Comparison of ENCODE assay signal across 8 mouse cellular contexts in the genomic region with DNA sequence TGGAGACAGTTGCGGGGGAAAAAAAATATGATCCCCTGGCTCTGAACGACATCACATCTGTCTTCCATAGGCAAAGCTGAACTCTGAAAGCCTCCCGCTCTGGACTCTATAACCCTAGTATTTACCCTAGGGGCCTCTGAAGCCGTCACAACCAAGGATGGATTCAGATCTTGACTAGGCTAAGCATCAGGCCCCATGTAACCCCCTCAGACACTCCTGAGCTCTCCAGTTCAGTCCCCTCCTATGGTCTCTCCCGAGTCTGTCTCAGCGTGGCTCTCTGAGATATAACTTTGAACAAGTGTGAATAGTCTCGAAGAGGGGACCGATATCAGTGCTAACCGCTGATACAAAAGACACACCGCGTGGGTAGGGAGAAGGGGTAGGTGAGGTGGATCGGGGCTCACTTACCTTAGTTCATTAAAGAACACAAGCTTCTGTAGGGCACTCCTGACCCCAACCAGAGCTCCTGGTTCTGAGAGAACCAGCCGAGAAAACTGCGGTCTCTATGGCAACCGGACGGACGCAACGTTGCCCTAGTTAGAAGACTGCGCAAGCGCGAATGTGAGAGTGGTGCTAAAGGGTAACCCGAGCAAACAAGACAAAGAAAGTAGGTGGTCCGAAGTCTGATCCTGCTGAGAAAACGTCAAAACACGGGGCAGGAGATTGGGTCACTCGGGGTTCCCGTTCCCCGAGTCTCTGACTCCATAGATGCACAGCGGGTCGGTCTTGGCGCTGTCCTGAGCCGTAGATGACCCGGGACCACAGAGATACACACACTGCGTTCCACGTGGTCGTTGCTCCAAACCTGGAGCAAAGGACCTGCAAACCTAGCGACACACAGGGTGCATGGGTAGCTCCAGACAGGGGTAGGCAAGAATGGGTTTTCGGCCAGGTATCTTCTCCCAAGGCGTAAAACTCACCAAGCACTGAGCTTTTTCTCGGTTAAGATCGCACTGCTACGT. TPM values are rescaled to one million over a fixed set of nuclear protein-coding genes. Genes with fewer than 3 reads are reported as not detected.
DNase-seq lines count a peak whose midpoint lies in the region; ATAC-seq and TF ChIP-seq lines count a peak whose summit lies in the region.

No protein-coding gene starts in this region.

- H3K9ac ChIP-seq in embryonic facial prominence, embryonic 15.5 days, result peak overlapping the region; percentile 39
- H3K9ac ChIP-seq in liver, embryonic 11.5 days (ENCODE audit: low read depth, low read length), result peak overlapping the region; percentile 44
- peak overlapping the region; percentile 46; the same call in 1 of the 2 replicates for H3K9ac ChIP-seq in midbrain, postnatal 0 days (replicated peaks; ENCODE audit: low read length, poor library complexity, severe bottlenecking)

- H3K4me2 ChIP-seq in embryonic facial prominence, embryonic 15.5 days (replicated peaks), result peak overlapping the region; percentile 88
- H3K4me2 ChIP-seq in liver, embryonic 11.5 days, result peak overlapping the region; percentile 76
- H3K4me2 ChIP-seq in midbrain, postnatal 0 days (ENCODE audit: low read depth, low read length, poor library complexity, severe bottlenecking), result peak overlapping the region; percentile 76

- no peaks in the 10 kb centered on the region for H3K27me3 ChIP-seq in embryonic facial prominence, embryonic 15.5 days
- no peaks in the 10 kb centered on the region for H3K27me3 ChIP-seq in liver, embryonic 11.5 days (replicated peaks; ENCODE audit: control insufficient read depth, insufficient read depth, low read length)
- H3K27me3 ChIP-seq in midbrain, postnatal 0 days (ENCODE audit: insufficient read depth, low read length), result no peaks in the 10 kb centered on the region

- no peak for ATAC-seq in embryonic facial prominence, embryonic 15.5 days (ENCODE audit: insufficient number of reproducible peaks, low FRiP score, low TSS enrichment, low read depth)
- peak; percentile 72 for ATAC-seq in liver, embryonic 11.5 days (replicated peaks; ENCODE audit: low FRiP score)
- ATAC-seq in midbrain, postnatal 0 days (ENCODE audit: low FRiP score), result peak; percentile 88

- peak overlapping the region; percentile 48 for H3K4me3 ChIP-seq in embryonic facial prominence, embryonic 15.5 days (replicated peaks)
- H3K4me3 ChIP-seq in liver, embryonic 11.5 days (ENCODE audit: low read depth, low read length), result peak overlapping the region; percentile 42
- peak overlapping the region; percentile 42 for H3K4me3 ChIP-seq in midbrain, postnatal 0 days (ENCODE audit: low read depth, low read length)

- H3K27ac ChIP-seq in embryonic facial prominence, embryonic 15.5 days (replicated peaks), result no peak overlapping the region
- H3K27ac ChIP-seq in liver, embryonic 11.5 days (ENCODE audit: low read depth, low read length), result no peak overlapping the region
- H3K27ac ChIP-seq in midbrain, postnatal 0 days (ENCODE audit: low read depth, low read length), result peak overlapping the region; percentile 13; the same call in 1 of the 2 replicates

- DNase-seq in urinary bladder, postnatal 25 days (ENCODE audit: low spot score), result peak; percentile 54
- DNase-seq in urinary bladder, adult 2 months (ENCODE audit: low spot score), result no peak
- DNase-seq in heart, postnatal 10 days, result peak; percentile 45 to 66
- peak; percentile 81 to 86 for DNase-seq in kidney, postnatal 25 days
- DNase-seq in liver, embryonic 11.5 days (ENCODE audit: low spot score), result peak; percentile 63
- DNase-seq in midbrain, postnatal 0 days (ENCODE audit: low spot score), result peak; percentile 94
- DNase-seq in telencephalon, adult 2 months (ENCODE audit: low read depth, low spot score), result peak; percentile 52

- 6% methylated on average over 42 of the region's 42 CpGs for WGBS in embryonic facial prominence, embryonic 15.5 days
- 12% methylated on average over 42 of the region's 42 CpGs for WGBS in liver, embryonic 11.5 days
- WGBS in midbrain, postnatal 0 days, result 7% methylated on average over 42 of the region's 42 CpGs

- H3K9me3 ChIP-seq in embryonic facial prominence, embryonic 15.5 days (replicated peaks), result no peaks in the 10 kb centered on the region
- H3K9me3 ChIP-seq in liver, embryonic 11.5 days (ENCODE audit: control insufficient read depth, low read length), result no peaks in the 10 kb centered on the region
- H3K9me3 ChIP-seq in midbrain, postnatal 0 days (ENCODE audit: low read length), result no peaks in the 10 kb centered on the region

- no peak for TF ChIP-seq CTCF in midbrain, postnatal 0 days (IDR thresholded peaks at IDR 0.05)

- H3K36me3 ChIP-seq in embryonic facial prominence, embryonic 15.5 days, result no peaks in the 10 kb centered on the region
- H3K36me3 ChIP-seq in liver, embryonic 11.5 days (ENCODE audit: control insufficient read depth, insufficient read depth, low read length), result no peaks in the 10 kb centered on the region
- no peaks in the 10 kb centered on the region for H3K36me3 ChIP-seq in midbrain, postnatal 0 days (ENCODE audit: insufficient read depth, low read length)

- intact Hi-C loops in heart, postnatal 10 days (cut with DNase I), result no loop called here

- H3K4me1 ChIP-seq in embryonic facial prominence, embryonic 15.5 days, result peaks cover 15% of the 10 kb centered on the region
- no peaks in the 10 kb centered on the region for H3K4me1 ChIP-seq in liver, embryonic 11.5 days (replicated peaks; ENCODE audit: control insufficient read depth, insufficient read depth, low read length)
- H3K4me1 ChIP-seq in midbrain, postnatal 0 days (ENCODE audit: insufficient read depth, low read length), result no peaks in the 10 kb centered on the region

RNA-seq across cellular contexts. Expression of gene Tekt1, which starts 0.6 kb away (rescaled TPM):
- polyA plus RNA-seq in urinary bladder, adult 2 months (2012; rRNA removed), result 0.09 and 0.17 TPM in 2 replicates
- polyA plus RNA-seq in embryonic facial prominence, embryonic 15.5 days (2015; fragmentation: Nextera tagmentation; extraction: Ambion mirVana), result 20.6 and 40.5 TPM in 2 replicates
- total RNA-seq in heart, postnatal 10 days (2021), result under 1 TPM in 1 of 2 experiments, not detected in 1; 0.19 TPM
- 1.1 and 1.3 TPM in 2 replicates for polyA plus RNA-seq in liver, embryonic 11.5 days (2014; fragmentation: Nextera tagmentation; extraction: Ambion mirVana)
- 6.9 and 9.8 TPM in 2 replicates for total RNA-seq in midbrain, postnatal 0 days (2014; rRNA removed)
- polyA plus RNA-seq in midbrain, postnatal 0 days (2015; fragmentation: Nextera tagmentation; extraction: Ambion mirVana), result 7.4 and 10.3 TPM in 2 replicates

RNA-seq across cellular contexts. Expression of gene Fbxo39, which starts 47.4 kb away (rescaled TPM):
- 0.07 and 0.10 TPM in 2 replicates for polyA plus RNA-seq in urinary bladder, adult 2 months (2012; rRNA removed)
- not detected in 2 replicates for polyA plus RNA-seq in embryonic facial prominence, embryonic 15.5 days (2015; fragmentation: Nextera tagmentation; extraction: Ambion mirVana)
- total RNA-seq in heart, postnatal 10 days (2021), result not detected
- not detected in 2 replicates for polyA plus RNA-seq in liver, embryonic 11.5 days (2014; fragmentation: Nextera tagmentation; extraction: Ambion mirVana)
- not detected in 2 replicates for total RNA-seq in midbrain, postnatal 0 days (2014; rRNA removed)
- not detected in 2 replicates for polyA plus RNA-seq in midbrain, postnatal 0 days (2015; fragmentation: Nextera tagmentation; extraction: Ambion mirVana)

RNA-seq across cellular contexts. Expression of gene Smtnl2, which starts 49.8 kb away (rescaled TPM):
- polyA plus RNA-seq in urinary bladder, adult 2 months (2012; rRNA removed), result 5.3 and 6.7 TPM in 2 replicates
- 58.8 and 64.3 TPM in 2 replicates for polyA plus RNA-seq in embryonic facial prominence, embryonic 15.5 days (2015; fragmentation: Nextera tagmentation; extraction: Ambion mirVana)
- 10 to 100 TPM; 39.0 to 40.9 TPM for total RNA-seq in heart, postnatal 10 days (2021)
- 22.9 and 24.8 TPM in 2 replicates for polyA plus RNA-seq in liver, embryonic 11.5 days (2014; fragmentation: Nextera tagmentation; extraction: Ambion mirVana)
- 18.0 and 18.6 TPM in 2 replicates for total RNA-seq in midbrain, postnatal 0 days (2014; rRNA removed)
- polyA plus RNA-seq in midbrain, postnatal 0 days (2015; fragmentation: Nextera tagmentation; extraction: Ambion mirVana), result 11.0 and 13.3 TPM in 2 replicates
